Mouse (Mus musculus): ENCODE measurements around the gene Bsn. TPM values are rescaled to one million over a fixed set of nuclear protein-coding genes. Genes with fewer than 3 reads are reported as not detected.

The Bsn gene
- polyA plus RNA-seq, 1 experiment from 2014 or later, result 2.5 TPM

- peaks cover 6% of the 10 kb centered on the region for H3K27me3 ChIP-seq
- peak; percentile 83 for ATAC-seq (ENCODE audit: low read depth)
- peaks cover 26% of the 10 kb centered on the region for H3K36me3 ChIP-seq
- H3K4me2 ChIP-seq, result peak overlapping the region; percentile 72
- H3K27ac ChIP-seq, result peak overlapping the region; percentile 71
- 36% methylated on average over 31 of the region's 31 CpGs for WGBS (ENCODE audit: insufficient replicate concordance)
- peak overlapping the region; percentile 49 for H3K4me3 ChIP-seq (replicated peaks)
- peak overlapping the region; percentile 75 for H3K9ac ChIP-seq
- peaks cover 72% of the 10 kb centered on the region for H3K4me1 ChIP-seq (replicated peaks)
- peak; percentile 58 for DNase-seq
- no peaks in the 10 kb centered on the region for H3K9me3 ChIP-seq (replicated peaks)
Observed at GRCm38 (mm10) chr9:108104766-108105548, 85.2 kb downstream of the Bsn start.

GRCm38 (mm10) chr9:108099619-108100018 lies 90.6 kb downstream of the Bsn start:
- no peak for DNase-seq
- Histone ChIP-seq H3K4me3 (replicated peaks) (no peak overlapping the region), H3K9ac (0 out of 2 replicates have a peak overlapping the region, but pooled peaks have one; percentile 98), H3K4me2 (no peak overlapping the region), H3K36me3 (peaks cover 51% of the 10 kb centered on the region), H3K9me3 (replicated peaks) (no peaks in the 10 kb centered on the region), H3K27ac (peak overlapping the region; percentile 100), H3K27me3 (no peaks in the 10 kb centered on the region), H3K4me1 (replicated peaks) (peaks cover 76% of the 10 kb centered on the region)
- no peak for ATAC-seq (ENCODE audit: low read depth)
- 87% methylated on average over 8 of the region's 8 CpGs for WGBS (ENCODE audit: insufficient replicate concordance)

GRCm38 (mm10) chr9:108095949-108096712 lies 94.1 kb downstream of the Bsn start:
- peaks cover 68% of the 10 kb centered on the region for H3K4me1 ChIP-seq (replicated peaks)
- no peaks in the 10 kb centered on the region for H3K27me3 ChIP-seq
- peak overlapping the region; percentile 100 for H3K27ac ChIP-seq
- no peaks in the 10 kb centered on the region for H3K9me3 ChIP-seq (replicated peaks)
- peak overlapping the region; percentile 98 for H3K9ac ChIP-seq
- DNase-seq, result no peak
- 43% methylated on average over 10 of the region's 10 CpGs for WGBS (ENCODE audit: insufficient replicate concordance)
- peak overlapping the region; percentile 95 for H3K4me3 ChIP-seq (replicated peaks)
- no peak for ATAC-seq (ENCODE audit: low read depth)
- H3K4me2 ChIP-seq, result peak overlapping the region; percentile 92
- peaks cover 52% of the 10 kb centered on the region for H3K36me3 ChIP-seq

- peak; percentile 72 for DNase-seq
- Histone ChIP-seq H3K27me3 (no peaks in the 10 kb centered on the region), H3K36me3 (peaks cover 52% of the 10 kb centered on the region), H3K27ac (peak overlapping the region; percentile 100), H3K4me2 (peak overlapping the region; percentile 92), H3K4me1 (replicated peaks) (peaks cover 71% of the 10 kb centered on the region), H3K9ac (peak overlapping the region; percentile 98), H3K9me3 (replicated peaks) (no peaks in the 10 kb centered on the region), H3K4me3 (replicated peaks) (peak overlapping the region; percentile 95)
- WGBS (ENCODE audit: insufficient replicate concordance), result 3% methylated on average over 3 of the region's 3 CpGs
- peak; percentile 2; the same call in 1 of the 2 replicates for ATAC-seq (ENCODE audit: low read depth)
Observed at GRCm38 (mm10) chr9:108095518-108095917, 94.7 kb downstream of the Bsn start.

GRCm38 (mm10) chr9:108094998-108095411 lies 95.2 kb downstream of the Bsn start:
- ATAC-seq (ENCODE audit: low read depth) (peak; percentile 86), DNase-seq (peak; percentile 93)
- Histone ChIP-seq H3K4me3 (replicated peaks) (peak overlapping the region; percentile 95), H3K9ac (peak overlapping the region; percentile 98), H3K9me3 (replicated peaks) (no peaks in the 10 kb centered on the region), H3K4me2 (peak overlapping the region; percentile 92), H3K4me1 (replicated peaks) (peaks cover 75% of the 10 kb centered on the region), H3K36me3 (peaks cover 57% of the 10 kb centered on the region), H3K27ac (peak overlapping the region; percentile 100), H3K27me3 (no peaks in the 10 kb centered on the region)
- WGBS (ENCODE audit: insufficient replicate concordance), result under 1% methylated on average over 16 of the region's 16 CpGs

GRCm38 (mm10) chr9:108094184-108094941 lies 95.8 kb downstream of the Bsn start, which contains the start of gene Apeh:
TSS of gene Apeh (minus strand) at chr9:108094606.
- Histone ChIP-seq H3K9me3 (replicated peaks) (no peaks in the 10 kb centered on the region), H3K4me2 (peak within 1 kb of the TSS; percentile 92), H3K27ac (peak within 1 kb of the TSS; percentile 100), H3K9ac (peak within 1 kb of the TSS; percentile 98), H3K27me3 (no peaks in the 10 kb centered on the region), H3K4me1 (replicated peaks) (peaks cover 71% of the 10 kb centered on the region), H3K4me3 (replicated peaks) (peak within 1 kb of the TSS; percentile 95), H3K36me3 (peaks cover 57% of the 10 kb centered on the region)
- ATAC-seq (ENCODE audit: low read depth) (peak; percentile 82), DNase-seq (peak; percentile 99)
- under 1% methylated on average over 52 of the region's 52 CpGs for WGBS (ENCODE audit: insufficient replicate concordance)

- Histone ChIP-seq H3K27ac (peak overlapping the region; percentile 100), H3K9ac (peak overlapping the region; percentile 98), H3K27me3 (no peaks in the 10 kb centered on the region), H3K4me3 (replicated peaks) (peak overlapping the region; percentile 95), H3K36me3 (peaks cover 58% of the 10 kb centered on the region), H3K9me3 (replicated peaks) (no peaks in the 10 kb centered on the region), H3K4me1 (replicated peaks) (peaks cover 68% of the 10 kb centered on the region), H3K4me2 (peak overlapping the region; percentile 92)
- DNase-seq (no peak), ATAC-seq (ENCODE audit: low read depth) (no peak)
- WGBS (ENCODE audit: insufficient replicate concordance), result 55% methylated on average over 10 of the region's 10 CpGs
Observed at GRCm38 (mm10) chr9:108093586-108093985, 96.6 kb downstream of the Bsn start.

- H3K4me1 ChIP-seq (replicated peaks), result peaks cover 65% of the 10 kb centered on the region
- no peak overlapping the region for H3K4me2 ChIP-seq
- H3K9ac ChIP-seq, result no peak overlapping the region
- peaks cover 75% of the 10 kb centered on the region for H3K36me3 ChIP-seq
- ATAC-seq (ENCODE audit: low read depth) (no peak), DNase-seq (no peak)
- H3K4me3 ChIP-seq (replicated peaks), result no peak overlapping the region
- peak overlapping the region; percentile 45; the same call in 1 of the 2 replicates for H3K27ac ChIP-seq
- no peaks in the 10 kb centered on the region for H3K27me3 ChIP-seq
- no peaks in the 10 kb centered on the region for H3K9me3 ChIP-seq (replicated peaks)
- WGBS (ENCODE audit: insufficient replicate concordance), result 93% methylated on average over 7 of the region's 7 CpGs
Observed at GRCm38 (mm10) chr9:108090611-108091120, 99.5 kb downstream of the Bsn start.

- Histone ChIP-seq H3K36me3 (peaks cover 81% of the 10 kb centered on the region), H3K27ac (peak overlapping the region; percentile 100), H3K4me2 (peak overlapping the region; percentile 91), H3K9me3 (replicated peaks) (no peaks in the 10 kb centered on the region), H3K27me3 (peaks cover 10% of the 10 kb centered on the region; the same call in 1 of the 2 replicates), H3K9ac (peak overlapping the region; percentile 99), H3K4me1 (replicated peaks) (peaks cover 86% of the 10 kb centered on the region), H3K4me3 (replicated peaks) (peak overlapping the region; percentile 16; the same call in 1 of the 2 replicates)
- DNase-seq (no peak), ATAC-seq (ENCODE audit: low read depth) (no peak)
- whole genome bisulfite sequencing (ENCODE audit: insufficient replicate concordance), result 94% methylated on average over 4 of the region's 4 CpGs
Observed at GRCm38 (mm10) chr9:108085261-108085660, 104.9 kb downstream of the Bsn start.

GRCm38 (mm10) chr9:108083561-108083960 lies 106.6 kb downstream of the Bsn start:
- WGBS (ENCODE audit: insufficient replicate concordance), result 39% methylated on average over 6 of the region's 6 CpGs
- peak overlapping the region; percentile 91 for H3K4me2 ChIP-seq
- ATAC-seq (ENCODE audit: low read depth), result peak; percentile 3
- H3K27ac ChIP-seq, result peak overlapping the region; percentile 100
- peaks cover 64% of the 10 kb centered on the region for H3K36me3 ChIP-seq
- no peaks in the 10 kb centered on the region for H3K9me3 ChIP-seq (replicated peaks)
- H3K27me3 ChIP-seq, result peaks cover 10% of the 10 kb centered on the region; the same call in 1 of the 2 replicates
- peak overlapping the region; percentile 99 for H3K9ac ChIP-seq
- peak; percentile 38 for DNase-seq
- H3K4me1 ChIP-seq (replicated peaks), result peaks cover 89% of the 10 kb centered on the region
- peak overlapping the region; percentile 41 for H3K4me3 ChIP-seq (replicated peaks)

Data from liver, embryonic 13.5 days (tissue).